Mouse (Mus musculus): ENCODE measurements at regions not wholly inside any gene's neighbourhood (a gene's known extent, or its start where the extent isn't known, plus 50 kb on each side); places are given as distances from the start of the nearest gene placed in this dataset.

DNA sequence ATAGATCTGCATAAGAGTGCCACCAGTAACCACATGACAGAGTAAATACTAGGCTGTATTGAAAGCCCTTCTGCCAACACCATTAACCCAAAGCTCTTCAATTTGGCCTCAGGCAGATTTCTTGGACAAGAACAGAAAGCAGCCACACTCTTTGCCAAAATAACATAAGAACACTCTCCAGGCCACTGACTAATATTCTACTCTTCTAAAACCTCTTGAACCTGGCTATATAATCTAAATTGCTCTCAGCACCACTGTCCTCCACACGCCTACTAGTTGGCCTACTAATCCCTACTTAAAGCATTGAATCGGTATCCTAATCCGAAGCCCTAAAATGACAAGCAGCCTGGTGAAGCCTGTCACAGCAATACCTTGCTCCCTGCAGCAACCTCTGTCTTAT is 467.5 kb downstream of the 1700129C05Rik start:
- DNase-seq, result no peak

DNA sequence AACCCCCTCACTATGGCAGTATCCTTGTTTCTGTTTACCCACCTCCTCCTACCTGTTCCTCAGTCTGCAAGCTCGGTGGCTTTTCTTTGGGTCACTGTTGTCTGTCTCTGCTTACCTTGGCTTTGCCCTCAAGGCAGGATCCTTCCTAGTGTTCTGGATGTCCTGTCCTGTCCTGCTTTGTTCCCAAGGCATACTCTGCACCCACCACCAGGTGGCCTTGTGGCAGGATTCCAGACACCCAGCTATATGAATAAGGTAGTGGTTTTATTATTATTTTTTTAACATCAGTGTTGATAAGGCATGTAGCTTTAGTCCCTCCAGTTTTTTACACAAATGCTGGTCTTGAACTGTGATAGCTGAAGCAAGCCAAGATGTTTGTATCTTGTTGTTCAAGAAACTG is 478.7 kb downstream of the 1700129C05Rik start:
- peak in 1 of 2 experiments; percentile 9 for DNase-seq

DNA sequence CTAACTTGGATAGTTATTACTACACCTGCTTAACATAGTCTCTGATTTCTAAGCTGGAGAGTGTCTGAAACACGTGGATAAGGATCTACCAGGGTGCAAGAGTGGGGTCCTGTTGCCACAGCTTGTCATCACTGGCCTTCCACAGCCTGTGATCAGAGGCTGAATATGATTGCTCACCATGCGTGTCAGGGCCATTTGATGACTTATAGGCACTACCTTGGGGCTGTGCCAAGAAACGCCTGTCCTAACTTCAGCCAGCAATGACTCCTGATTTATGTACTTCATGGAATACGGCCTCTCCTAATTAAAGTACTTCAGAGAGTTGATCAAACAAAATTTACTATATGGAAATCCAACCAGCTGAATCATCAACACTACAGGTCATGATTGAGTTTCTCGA is 480.1 kb downstream of the 1700129C05Rik start:
- DNase-seq, result no peak

DNA sequence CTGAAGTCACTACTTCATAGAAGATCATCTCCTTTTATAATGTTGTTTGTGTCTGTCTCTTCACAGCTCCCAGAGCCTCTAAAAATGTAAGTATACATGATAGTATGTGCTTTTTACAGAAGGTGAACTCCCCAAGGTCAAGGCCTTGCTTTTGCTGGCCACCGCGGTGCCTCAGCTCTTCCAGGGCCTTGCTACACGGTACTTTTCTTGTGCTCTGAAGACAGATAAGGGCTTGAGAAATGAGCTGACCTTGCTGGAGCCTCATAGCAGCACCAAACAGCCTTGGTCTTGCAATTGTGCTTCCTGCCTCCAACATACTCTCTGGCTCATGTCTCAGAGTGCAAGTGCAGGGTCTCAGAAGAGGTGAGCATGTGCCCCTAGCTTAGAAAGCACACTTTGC is 481.3 kb downstream of the 1700129C05Rik start:
- no peak for DNase-seq

DNA sequence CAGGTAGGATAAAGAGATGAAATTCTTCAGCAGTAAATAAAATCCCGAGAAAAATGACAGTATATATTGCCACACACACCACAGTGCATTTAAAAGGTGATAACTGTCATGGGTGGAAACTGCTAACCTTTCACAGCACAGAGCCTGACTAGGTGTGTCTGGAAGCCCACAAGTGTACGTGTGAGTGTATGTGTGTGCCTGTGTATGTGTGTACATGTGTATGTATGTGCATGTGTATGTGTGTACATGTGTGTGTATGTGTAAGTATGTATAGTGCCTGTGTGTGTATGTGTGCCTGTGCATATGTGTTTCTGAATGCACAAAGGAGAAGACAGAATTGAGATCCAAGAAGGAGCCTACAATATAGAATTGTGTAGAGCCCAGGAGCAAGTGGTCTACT is 485.4 kb downstream of the 1700129C05Rik start:
- no peak for DNase-seq

DNA sequence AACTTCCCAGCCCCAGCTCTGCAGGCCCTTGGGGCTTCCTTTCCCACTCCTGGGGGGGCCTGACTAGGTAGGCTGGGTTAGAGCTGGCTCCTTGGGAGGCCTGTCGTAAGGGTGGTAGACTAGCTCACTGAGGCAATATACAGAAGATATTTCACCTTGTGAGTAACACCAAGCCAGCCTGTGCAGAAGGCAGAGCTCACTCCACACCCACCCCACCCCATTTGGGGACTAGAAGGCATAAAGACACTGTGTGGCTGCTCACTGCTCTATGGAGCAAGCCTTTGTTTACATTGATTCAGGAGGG is 485.8 kb downstream of the 1700129C05Rik start:
- DNase-seq, result no peak

DNA sequence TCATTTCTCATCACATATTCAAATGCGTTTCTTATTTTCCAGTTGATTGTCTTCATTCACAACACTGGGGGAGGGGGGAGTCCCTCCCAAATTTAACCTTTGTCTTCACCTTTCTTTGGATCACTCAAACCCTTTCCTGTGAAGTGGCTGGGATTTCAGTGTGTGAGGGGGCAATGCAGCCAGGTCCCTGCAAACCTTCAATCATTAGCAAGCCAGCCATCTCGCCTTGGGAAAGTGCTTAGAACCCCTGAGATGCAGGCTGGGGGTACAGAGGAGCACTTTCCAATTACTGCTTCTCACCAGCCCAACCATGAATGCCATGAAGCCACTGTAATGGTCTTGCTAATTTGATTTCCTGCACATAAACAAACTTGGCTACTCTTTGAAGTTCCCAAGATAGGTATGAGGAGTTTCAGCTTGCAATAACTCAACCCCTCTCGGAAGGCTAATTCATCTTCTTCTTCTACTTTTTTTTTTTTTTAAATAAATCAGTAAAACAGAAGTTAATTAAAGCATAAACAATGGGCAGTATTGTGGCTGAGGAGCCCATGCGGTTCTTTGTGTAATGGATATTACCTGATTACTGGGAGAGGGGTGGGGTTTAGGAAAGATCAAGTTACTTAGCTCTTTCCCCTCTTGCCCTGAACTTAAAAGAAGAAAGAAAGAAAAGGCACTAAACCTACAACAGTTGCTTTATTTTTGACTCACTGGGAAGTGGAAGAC is 486.3 kb downstream of the 1700129C05Rik start:
- no peak for DNase-seq

DNA sequence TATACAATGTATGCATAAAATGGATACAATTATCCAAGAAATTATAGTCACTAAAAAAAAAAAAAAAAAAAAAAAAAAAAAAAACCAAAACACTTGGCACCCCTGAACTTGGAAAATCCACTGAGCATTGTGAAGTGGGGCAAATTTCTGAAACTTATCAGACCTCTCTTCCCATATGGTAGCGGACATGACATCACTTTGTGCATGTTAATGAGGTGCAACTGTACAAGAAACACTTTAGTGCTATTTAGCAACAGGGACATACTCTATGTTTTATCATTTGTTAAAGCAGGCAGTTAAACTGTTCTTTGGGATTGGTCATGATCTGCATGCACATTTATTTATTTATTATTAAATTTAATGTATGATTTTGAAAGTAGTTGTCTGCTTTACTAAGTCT is 489.7 kb downstream of the 1700129C05Rik start:
- no peak for DNase-seq

DNA sequence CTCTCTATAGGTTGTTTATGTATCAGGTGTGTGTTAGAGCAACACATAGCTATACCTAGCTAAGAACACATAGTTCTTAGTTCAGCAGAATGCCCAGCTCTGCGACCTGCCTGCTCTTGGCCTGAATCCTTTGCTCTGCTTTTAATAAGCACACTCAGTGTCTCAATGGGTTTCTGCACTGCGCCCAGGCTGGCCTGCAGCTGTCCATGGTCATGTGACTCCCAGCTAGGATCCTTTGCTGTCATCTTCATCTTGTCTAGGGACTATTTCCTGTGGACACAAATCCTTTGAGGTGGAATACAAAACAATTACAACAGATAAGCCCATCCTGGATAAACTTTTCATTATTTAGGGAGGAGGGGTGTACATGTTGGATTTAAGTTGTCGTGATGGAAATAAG is 490.7 kb downstream of the 1700129C05Rik start:
- DNase-seq, result no peak

DNA sequence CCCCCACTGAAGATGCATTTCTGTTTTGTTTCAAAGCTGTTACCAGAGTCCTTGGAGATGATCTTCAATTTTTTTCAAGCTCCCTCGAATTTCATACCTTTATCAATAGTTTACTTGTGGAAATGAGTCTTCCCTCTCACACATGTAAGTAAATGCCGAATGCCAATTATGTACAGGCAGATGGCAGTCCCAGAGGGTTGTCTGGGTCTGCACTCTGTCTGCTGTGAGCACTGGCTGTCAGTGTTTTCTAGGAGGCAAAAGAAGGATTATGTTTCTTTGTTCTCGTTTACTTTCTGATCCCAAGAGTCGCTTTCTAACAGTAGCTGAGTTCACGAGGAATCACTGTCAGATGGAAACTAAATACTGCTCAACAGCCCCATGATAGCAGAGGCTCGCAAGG is 491.5 kb downstream of the 1700129C05Rik start:
- no peak for DNase-seq

DNA sequence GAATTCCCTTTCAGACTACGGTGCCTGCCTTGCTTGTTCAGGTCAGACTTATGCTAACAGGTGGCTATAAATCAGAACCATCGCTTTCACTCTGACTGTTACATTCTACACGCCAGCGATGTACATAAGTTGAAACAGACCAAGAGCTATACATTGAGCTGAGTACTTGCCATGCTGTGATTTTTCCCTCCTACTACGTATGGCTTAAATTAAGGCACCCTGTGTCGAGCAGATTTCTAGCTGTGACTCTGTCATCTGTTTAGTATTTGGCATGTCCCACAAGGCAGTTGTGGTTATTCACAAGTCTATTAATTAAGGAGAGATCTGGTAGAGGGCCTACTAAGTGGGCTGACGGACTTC is 504.4 kb downstream of the 1700129C05Rik start:
- no peak for DNase-seq

DNA sequence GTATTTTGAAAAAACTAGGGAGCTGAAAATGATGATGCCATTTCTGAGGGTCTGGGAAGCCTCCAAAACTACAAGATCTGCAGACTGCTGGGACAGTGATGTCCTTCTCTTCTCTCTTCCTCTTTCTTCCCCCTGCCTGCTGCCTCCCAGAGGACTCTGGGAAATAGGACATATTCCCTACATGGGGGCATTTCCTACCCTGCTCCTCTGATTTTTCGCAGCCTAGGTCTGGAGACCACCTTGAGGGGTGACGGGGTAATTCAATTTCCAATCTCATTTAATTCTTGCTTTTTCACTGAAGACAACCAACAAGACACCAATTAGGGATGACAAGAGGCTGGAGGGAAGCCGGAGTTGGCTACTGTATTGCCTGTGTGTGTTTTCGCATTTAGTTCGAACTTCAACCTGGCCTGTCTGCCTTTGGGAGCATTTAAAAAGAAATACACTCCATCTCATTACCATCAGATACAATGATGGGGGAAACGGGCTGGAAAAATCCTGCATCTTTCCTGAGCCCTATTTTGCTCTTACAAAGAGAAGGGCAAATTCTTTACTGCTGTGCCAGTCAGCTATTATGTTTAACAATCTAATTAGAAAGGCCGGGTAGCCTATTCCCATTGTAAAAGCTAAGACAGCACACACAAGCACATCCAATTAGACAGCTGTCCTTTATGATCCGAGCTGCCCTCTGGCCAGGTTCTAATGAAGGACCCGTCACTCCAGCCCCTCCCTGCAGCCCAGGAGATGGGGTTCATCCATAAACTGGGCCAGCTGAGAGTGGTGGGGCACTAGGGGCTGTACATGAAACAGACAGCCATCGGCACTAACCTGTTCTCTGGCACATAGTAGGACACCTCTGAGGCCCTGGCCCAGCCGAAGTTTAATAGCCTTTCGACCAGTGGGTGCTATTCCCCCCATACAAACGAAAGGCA is 505.0 kb downstream of the 1700129C05Rik start:
- no peak for DNase-seq

DNA sequence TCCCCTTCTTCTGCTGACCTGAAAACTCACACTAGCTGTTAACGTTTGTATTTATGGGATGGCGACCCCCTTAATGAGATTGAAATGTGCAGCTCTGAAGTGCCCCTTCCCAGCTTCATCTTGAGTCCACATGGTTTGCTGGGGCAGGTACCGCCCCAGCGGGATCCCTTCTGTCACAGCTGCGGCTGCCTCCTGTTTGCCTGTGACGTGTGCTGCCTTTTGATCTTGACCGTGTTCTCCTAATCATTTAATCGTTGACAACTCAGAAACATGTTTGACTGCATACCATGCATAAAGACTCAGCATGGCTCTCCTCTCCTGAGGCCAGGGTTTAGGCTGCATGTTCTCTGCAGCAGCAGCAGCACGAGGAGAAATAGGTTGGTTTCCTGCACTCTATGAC is 511.5 kb downstream of the 1700129C05Rik start:
- no peak for DNase-seq

DNA sequence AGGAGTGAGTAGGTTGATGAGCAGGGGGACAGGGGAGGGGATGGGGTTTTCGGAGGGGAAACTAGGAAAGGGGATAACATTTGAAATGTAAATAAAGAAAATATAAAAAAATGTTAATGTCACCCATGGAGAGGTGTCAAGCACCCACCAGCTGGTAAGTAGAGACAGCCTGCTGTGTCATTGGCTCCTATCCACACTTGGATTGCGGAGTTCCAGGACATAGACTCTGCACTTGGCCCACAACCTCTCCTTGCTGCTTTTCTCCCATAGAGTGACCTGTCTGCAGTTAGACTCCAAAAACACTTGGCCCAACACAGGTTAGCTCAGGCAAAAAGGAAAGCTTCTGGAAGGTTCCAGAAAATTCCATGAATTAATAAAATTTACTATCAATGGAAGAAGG is 514.4 kb downstream of the 1700129C05Rik start:
- no peak for DNase-seq

DNA sequence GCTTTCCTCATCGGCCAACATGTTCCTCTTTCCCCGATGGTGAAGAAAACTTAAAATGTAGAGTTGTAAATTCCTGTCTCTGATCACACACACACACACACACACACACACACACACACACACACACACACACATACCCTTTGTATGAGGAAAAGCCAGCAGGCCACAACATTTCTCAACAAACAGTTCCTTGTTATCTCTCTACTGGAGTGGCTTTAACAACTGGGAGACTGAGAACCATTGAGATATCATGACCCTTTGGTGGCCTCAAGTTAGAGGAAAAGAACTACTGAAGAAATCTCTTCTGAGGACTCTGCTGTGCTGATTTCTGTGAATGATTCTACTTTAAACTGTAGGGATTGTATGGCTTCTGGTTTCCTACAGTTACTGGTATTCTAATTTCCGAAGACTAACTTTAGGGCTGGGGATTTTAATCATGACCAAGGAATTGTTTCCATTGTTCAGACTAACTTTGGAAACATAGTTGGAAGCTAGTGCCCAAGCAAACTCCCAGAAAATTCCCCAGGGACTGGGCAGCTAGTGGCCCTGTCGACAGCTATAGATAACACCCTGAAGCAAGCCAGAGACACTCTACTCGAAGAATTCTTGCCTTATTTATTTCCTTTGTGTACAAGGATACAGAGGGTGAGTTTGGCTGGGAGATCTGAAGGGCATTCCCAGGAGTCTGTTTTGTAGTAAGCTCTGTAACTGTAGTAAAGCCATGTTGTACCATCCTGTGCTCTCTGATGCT is 516.0 kb downstream of the 1700129C05Rik start:
- DNase-seq, result no peak

DNA sequence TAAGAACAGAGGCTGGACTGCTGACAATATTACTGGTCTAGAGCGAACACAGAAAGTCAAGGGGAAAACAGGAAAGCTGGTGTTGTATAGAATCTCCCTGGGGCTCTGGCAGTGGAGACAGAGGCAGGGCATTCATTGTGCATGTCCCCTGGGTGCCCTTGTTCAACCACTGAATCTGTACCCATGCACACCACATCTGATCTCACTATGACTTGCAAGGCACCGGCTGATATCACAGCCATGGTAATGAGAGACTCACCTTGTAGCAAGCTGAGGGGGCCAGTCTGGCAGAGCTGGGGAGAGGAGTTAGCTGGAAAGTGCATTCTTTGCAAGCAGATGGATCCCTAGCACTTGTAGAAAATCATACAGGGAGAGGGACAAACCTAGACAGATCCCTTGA is 522.5 kb downstream of the 1700129C05Rik start:
- DNase-seq, result no peak

DNA sequence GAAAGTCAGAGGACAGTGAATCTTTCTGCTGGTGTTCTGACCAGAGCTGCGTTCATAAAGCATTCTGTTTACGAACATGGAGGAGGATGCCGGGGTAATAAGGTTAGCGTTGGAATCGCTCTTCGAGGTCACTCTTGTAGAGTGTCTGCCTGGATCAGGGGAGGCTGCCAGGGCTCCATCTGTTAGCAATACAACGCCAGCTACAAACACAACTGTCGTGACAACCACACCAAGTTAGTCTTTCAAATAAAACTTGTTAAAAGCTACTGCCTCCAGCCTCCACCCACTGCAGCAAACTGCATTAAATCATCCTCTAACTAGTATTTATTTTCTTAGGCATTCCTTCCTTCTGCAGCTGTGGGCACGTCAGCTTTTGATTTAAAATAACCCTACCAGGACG is 525.0 kb downstream of the 1700129C05Rik start:
- DNase-seq, result no peak

DNA sequence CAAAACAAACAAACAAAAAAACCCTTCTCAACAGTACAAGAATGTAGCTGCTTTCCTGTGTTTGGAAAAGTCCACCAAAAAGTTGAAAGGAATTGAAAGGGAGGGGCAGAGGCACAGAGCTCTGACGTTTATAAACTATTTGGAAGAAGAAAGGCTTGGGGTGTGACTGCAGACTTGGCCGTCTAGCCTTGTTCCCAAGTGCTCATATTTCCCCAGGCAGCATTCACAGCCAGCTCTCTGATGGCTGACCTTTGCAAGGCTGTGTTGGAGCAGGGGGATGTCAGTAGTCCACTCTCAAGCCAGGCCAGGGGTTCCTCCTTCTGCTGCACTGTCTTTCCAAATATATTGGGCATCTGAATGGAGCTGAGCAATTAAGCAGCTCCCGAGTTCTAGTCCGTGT is 534.5 kb downstream of the 1700129C05Rik start:
- DNase-seq, result peak in 1 of 2 experiments; percentile 45

DNA sequence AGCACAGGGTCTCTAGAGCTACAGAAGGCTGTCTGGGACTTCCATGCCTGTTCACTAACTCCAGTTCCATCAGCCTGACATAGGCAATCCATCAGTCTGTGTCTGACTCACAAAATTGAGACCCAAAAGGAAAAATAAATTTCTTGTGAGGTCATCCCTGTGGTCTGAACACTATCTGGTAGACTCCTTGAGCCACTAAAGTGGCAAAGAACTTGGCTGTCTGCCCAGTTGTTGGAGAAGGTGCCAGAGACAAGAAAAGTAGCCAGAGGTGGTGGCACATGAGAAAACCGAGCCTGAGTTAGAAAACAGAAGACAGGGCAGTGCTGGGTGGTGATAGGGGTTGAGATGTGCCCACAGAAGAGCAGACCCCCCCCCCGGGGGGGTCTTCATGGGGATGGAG is 535.0 kb downstream of the 1700129C05Rik start:
- DNase-seq, result peak; percentile 32 to 43

DNA sequence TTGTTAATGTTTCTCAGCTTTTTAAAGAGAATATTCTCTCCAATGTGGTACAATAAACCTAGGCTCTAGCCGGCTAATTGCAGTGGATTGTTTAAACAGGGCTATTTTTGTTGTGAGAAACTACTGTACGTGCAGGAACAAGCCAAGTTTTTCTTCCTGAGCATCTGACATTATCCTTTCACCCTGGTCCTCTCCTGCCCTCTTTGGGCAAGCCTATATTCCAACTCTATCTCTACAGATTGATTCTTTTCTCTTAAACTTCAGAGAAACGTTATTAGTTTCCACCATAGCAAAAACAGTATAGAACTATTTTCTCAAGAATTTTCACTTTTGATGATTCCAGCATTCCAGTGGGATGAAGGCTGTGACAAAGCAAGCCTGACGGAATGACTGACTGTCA is 535.2 kb downstream of the Fgf9 start:
- no peak for DNase-seq

DNA sequence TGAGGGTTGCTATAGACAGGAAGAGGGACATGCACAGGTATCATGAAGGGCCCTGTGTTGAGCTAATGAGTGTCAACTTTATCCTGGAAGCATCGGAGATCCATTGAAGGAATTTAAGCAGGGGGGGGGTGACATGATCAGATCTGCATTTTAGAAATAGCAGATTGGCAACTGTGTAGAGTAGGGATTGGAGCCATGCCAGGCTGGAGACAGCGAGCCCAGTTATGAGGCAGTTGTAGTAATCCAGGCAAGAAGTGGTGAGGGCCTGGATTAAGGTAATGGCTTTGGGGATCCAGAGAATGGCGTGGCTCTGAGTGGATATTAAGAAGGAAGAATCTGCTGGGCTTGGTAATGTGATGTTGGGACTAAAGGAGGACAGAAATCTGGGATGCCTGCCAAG is 528.5 kb downstream of the Fgf9 start:
- no peak for DNase-seq

DNA sequence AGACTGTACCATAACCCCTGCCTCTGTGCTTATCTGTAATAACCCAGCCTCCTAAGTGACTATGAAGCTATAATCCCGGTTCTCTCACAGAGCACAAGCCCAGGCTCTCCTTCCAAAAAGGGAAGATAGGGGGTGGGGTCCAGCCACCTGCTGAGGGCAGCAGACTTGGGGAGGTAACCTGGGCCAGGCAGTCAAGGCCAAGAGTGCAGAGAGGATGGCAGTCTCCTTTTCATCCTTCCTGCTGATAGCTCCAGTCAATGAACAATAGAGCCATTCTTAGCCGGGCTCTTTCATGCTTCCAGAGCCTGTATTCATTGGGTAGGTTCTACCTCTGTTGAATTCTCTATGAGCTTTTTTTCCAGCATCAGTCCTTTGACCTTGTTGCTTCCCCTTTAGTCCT is 527.5 kb downstream of the Fgf9 start:
- no peak for DNase-seq

DNA sequence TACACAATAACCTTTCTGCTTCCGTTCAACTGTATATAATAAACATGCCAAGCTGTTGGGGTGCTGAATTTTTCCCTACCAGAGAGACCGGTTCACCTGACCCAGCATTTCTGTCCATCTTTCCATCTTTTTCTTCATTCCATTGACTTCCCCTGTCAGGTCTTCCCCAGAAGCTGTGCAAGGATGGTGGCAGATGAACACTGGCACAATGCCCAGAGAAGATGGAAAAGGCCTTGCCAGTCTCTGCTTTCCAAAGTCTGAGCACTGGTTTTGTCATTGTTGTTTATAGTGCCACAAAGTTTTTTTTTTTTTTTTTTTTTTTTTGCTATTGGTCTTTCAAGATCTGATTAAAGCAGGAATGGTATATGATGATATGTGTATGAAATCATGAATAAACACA is 526.6 kb downstream of the Fgf9 start:
- no peak for DNase-seq

DNA sequence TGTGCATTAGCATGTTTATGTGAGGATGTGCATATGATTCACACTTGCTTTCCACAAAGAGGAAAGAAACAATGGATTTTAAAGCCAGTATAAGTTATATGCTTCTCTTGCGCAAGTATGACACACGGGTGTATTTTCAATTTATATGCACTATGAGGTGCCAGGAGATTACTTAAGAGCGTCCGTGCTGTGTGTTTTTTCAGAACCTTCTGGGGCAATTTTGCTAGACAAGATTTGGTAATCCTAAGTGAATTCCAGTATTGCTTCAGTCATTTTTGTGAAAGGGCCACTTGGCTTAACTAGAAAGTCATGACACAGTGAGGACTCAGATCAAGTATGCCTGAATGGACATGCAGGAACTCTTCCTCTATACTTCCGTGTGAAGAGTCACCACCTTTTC is 511.5 kb downstream of the Fgf9 start:
- no peak for DNase-seq

All from lung, postnatal 4 days (tissue).